Mouse (Mus musculus): Measurements from ENCODE around the gene Fam102b. TPM values are rescaled to one million over a fixed set of nuclear protein-coding genes. Genes with fewer than 3 reads are reported as not detected.
A peak's percentile ranks its signal among the peaks of the same experiment; 100 is the strongest.

Fam102b gene
- polyA plus RNA-seq, 1 experiment from 2014 or later, result 6.7 TPM

- no peak overlapping the region for H3K4me3 ChIP-seq
- H3K9me3 ChIP-seq (replicated peaks), result no peaks in the 10 kb centered on the region
- no peak overlapping the region for H3K9ac ChIP-seq
- H3K27me3 ChIP-seq, result no peaks in the 10 kb centered on the region
- ATAC-seq, result no peak
- H3K4me1 ChIP-seq, result no peaks in the 10 kb centered on the region
- H3K4me2 ChIP-seq, result no peak overlapping the region
- H3K27ac ChIP-seq, result no peak overlapping the region
- peaks cover 9% of the 10 kb centered on the region; the same call in 1 of the 2 replicates for H3K36me3 ChIP-seq (ENCODE audit: poor library complexity, severe bottlenecking)
- WGBS, result 86% methylated on average over 5 of the region's 5 CpGs
Observed at GRCm38 (mm10) chr3:109005777-109006176, 21.6 kb downstream of the Fam102b start.

GRCm38 (mm10) chr3:108999173-108999572, 28.2 kb downstream of the Fam102b start:
- H3K9ac ChIP-seq, result no peak overlapping the region
- no peaks in the 10 kb centered on the region for H3K27me3 ChIP-seq
- H3K4me3 ChIP-seq, result no peak overlapping the region
- H3K4me2 ChIP-seq, result no peak overlapping the region
- H3K36me3 ChIP-seq (ENCODE audit: poor library complexity, severe bottlenecking), result peaks cover 17% of the 10 kb centered on the region
- WGBS, result 88% methylated on average over 1 of the region's 1 CpGs
- no peak overlapping the region for H3K27ac ChIP-seq
- no peaks in the 10 kb centered on the region for H3K4me1 ChIP-seq
- ATAC-seq, result no peak
- no peaks in the 10 kb centered on the region for H3K9me3 ChIP-seq (replicated peaks)

- 80% methylated on average over 4 of the region's 4 CpGs for WGBS
- Histone ChIP-seq H3K36me3 (ENCODE audit: poor library complexity, severe bottlenecking) (peaks cover 17% of the 10 kb centered on the region), H3K4me2 (no peak overlapping the region), H3K27ac (no peak overlapping the region), H3K9me3 (replicated peaks) (no peaks in the 10 kb centered on the region), H3K4me1 (no peaks in the 10 kb centered on the region), H3K27me3 (no peaks in the 10 kb centered on the region), H3K4me3 (no peak overlapping the region), H3K9ac (no peak overlapping the region)
- no peak for ATAC-seq
Observed at GRCm38 (mm10) chr3:108997762-108998161, 29.6 kb downstream of the Fam102b start.

GRCm38 (mm10) chr3:108997284-108997683, 30.1 kb downstream of the Fam102b start:
- 83% methylated on average over 11 of the region's 11 CpGs for WGBS
- no peak overlapping the region for H3K4me2 ChIP-seq
- ATAC-seq, result no peak

GRCm38 (mm10) chr3:108995379-108995778, 32.0 kb downstream of the Fam102b start:
- Histone ChIP-seq H3K4me1 (no peaks in the 10 kb centered on the region), H3K9ac (no peak overlapping the region), H3K9me3 (replicated peaks) (no peaks in the 10 kb centered on the region), H3K36me3 (ENCODE audit: poor library complexity, severe bottlenecking) (peaks cover 18% of the 10 kb centered on the region), H3K4me2 (no peak overlapping the region), H3K27ac (no peak overlapping the region), H3K27me3 (no peaks in the 10 kb centered on the region), H3K4me3 (no peak overlapping the region)
- WGBS, result 83% methylated on average over 2 of the region's 2 CpGs
- ATAC-seq, result no peak

More at GRCm38 (mm10) chr3:108997284-108997683, 30.1 kb downstream of the Fam102b start:
- Histone ChIP-seq H3K4me1 (no peaks in the 10 kb centered on the region), H3K27me3 (no peaks in the 10 kb centered on the region), H3K9ac (no peak overlapping the region), H3K4me3 (no peak overlapping the region), H3K27ac (no peak overlapping the region), H3K9me3 (replicated peaks) (no peaks in the 10 kb centered on the region), H3K36me3 (ENCODE audit: poor library complexity, severe bottlenecking) (peaks cover 17% of the 10 kb centered on the region)

- 96% methylated on average over 2 of the region's 2 CpGs for WGBS
- Histone ChIP-seq H3K9ac (no peak overlapping the region), H3K27me3 (no peaks in the 10 kb centered on the region), H3K27ac (no peak overlapping the region), H3K9me3 (replicated peaks) (no peaks in the 10 kb centered on the region), H3K4me2 (no peak overlapping the region), H3K4me3 (no peak overlapping the region), H3K36me3 (ENCODE audit: poor library complexity, severe bottlenecking) (peaks cover 19% of the 10 kb centered on the region), H3K4me1 (no peaks in the 10 kb centered on the region)
- ATAC-seq, result no peak
Observed at GRCm38 (mm10) chr3:108994477-108994876, 32.9 kb downstream of the Fam102b start.

GRCm38 (mm10) chr3:108989971-108990548, 37.3 kb downstream of the Fam102b start:
- Histone ChIP-seq H3K4me1 (0 out of 2 replicates have a peak, but pooled peaks cover 9% of the 10 kb centered on the region), H3K27ac (no peak overlapping the region)
- no peak for ATAC-seq

GRCm38 (mm10) chr3:108987009-108987659, 40.3 kb downstream of the Fam102b start:
- no peaks in the 10 kb centered on the region for H3K27me3 ChIP-seq
- peaks cover 21% of the 10 kb centered on the region for H3K36me3 ChIP-seq (ENCODE audit: poor library complexity, severe bottlenecking)
- H3K4me2 ChIP-seq, result no peak overlapping the region
- no peaks in the 10 kb centered on the region for H3K9me3 ChIP-seq (replicated peaks)
- H3K9ac ChIP-seq, result no peak overlapping the region
- no peak overlapping the region for H3K4me3 ChIP-seq
- WGBS, result 54% methylated on average over 12 of the region's 12 CpGs
- H3K4me1 ChIP-seq, result 0 out of 2 replicates have a peak, but pooled peaks cover 9% of the 10 kb centered on the region
- ATAC-seq, result peak; percentile 69; the same call in 1 of the 2 replicates
- peak overlapping the region; percentile 32; the same call in 1 of the 2 replicates for H3K27ac ChIP-seq

More at GRCm38 (mm10) chr3:108989971-108990548, 37.3 kb downstream of the Fam102b start:
- Histone ChIP-seq H3K27me3 (no peaks in the 10 kb centered on the region), H3K9ac (no peak overlapping the region), H3K36me3 (ENCODE audit: poor library complexity, severe bottlenecking) (peaks cover 22% of the 10 kb centered on the region), H3K4me3 (no peak overlapping the region), H3K4me2 (no peak overlapping the region), H3K9me3 (replicated peaks) (no peaks in the 10 kb centered on the region)
- WGBS, result 86% methylated on average over 9 of the region's 9 CpGs

GRCm38 (mm10) chr3:108986534-108986933, 40.9 kb downstream of the Fam102b start:
- Histone ChIP-seq H3K36me3 (ENCODE audit: poor library complexity, severe bottlenecking) (peaks cover 16% of the 10 kb centered on the region), H3K9me3 (replicated peaks) (no peaks in the 10 kb centered on the region), H3K9ac (no peak overlapping the region), H3K4me1 (0 out of 2 replicates have a peak, but pooled peaks cover 9% of the 10 kb centered on the region), H3K4me3 (no peak overlapping the region), H3K27ac (0 out of 2 replicates have a peak overlapping the region, but pooled peaks have one; percentile 32), H3K4me2 (no peak overlapping the region), H3K27me3 (no peaks in the 10 kb centered on the region)
- ATAC-seq, result peak; percentile 70; the same call in 1 of the 2 replicates
- WGBS, result 87% methylated on average over 1 of the region's 1 CpGs

- Histone ChIP-seq H3K36me3 (ENCODE audit: poor library complexity, severe bottlenecking) (peaks cover 24% of the 10 kb centered on the region), H3K9ac (no peak overlapping the region), H3K4me1 (0 out of 2 replicates have a peak, but pooled peaks cover 9% of the 10 kb centered on the region), H3K4me2 (no peak overlapping the region), H3K4me3 (no peak overlapping the region), H3K27me3 (no peaks in the 10 kb centered on the region), H3K9me3 (replicated peaks) (no peaks in the 10 kb centered on the region), H3K27ac (no peak overlapping the region)
- ATAC-seq, result no peak
- WGBS, result 77% methylated on average over 5 of the region's 5 CpGs
Observed at GRCm38 (mm10) chr3:108983989-108984388, 43.4 kb downstream of the Fam102b start.

GRCm38 (mm10) chr3:108981946-108982345, 45.5 kb downstream of the Fam102b start:
- Histone ChIP-seq H3K4me3 (no peak overlapping the region), H3K36me3 (ENCODE audit: poor library complexity, severe bottlenecking) (peaks cover 36% of the 10 kb centered on the region), H3K27me3 (no peaks in the 10 kb centered on the region), H3K9me3 (replicated peaks) (no peaks in the 10 kb centered on the region), H3K9ac (no peak overlapping the region), H3K4me2 (no peak overlapping the region), H3K4me1 (0 out of 2 replicates have a peak, but pooled peaks cover 5% of the 10 kb centered on the region), H3K27ac (no peak overlapping the region)
- ATAC-seq, result no peak
- 86% methylated on average over 6 of the region's 6 CpGs for WGBS

- Histone ChIP-seq H3K9me3 (replicated peaks) (no peaks in the 10 kb centered on the region), H3K9ac (no peak overlapping the region), H3K4me1 (no peaks in the 10 kb centered on the region), H3K4me2 (no peak overlapping the region), H3K36me3 (ENCODE audit: poor library complexity, severe bottlenecking) (peaks cover 41% of the 10 kb centered on the region), H3K4me3 (no peak overlapping the region), H3K27ac (no peak overlapping the region), H3K27me3 (no peaks in the 10 kb centered on the region)
- WGBS, result 95% methylated on average over 13 of the region's 13 CpGs
- ATAC-seq, result no peak
Observed at GRCm38 (mm10) chr3:108977340-108978030, 49.9 kb downstream of the Fam102b start.

Data from forebrain, embryonic 13.5 days (tissue).